Mouse (Mus musculus): Measurements from ENCODE around the gene Eml2.
A peak's percentile ranks its signal among the peaks of the same experiment; 100 is the strongest.
"Not testable (repeated sequence)": the region's sequence is repeated elsewhere in the genome, so short reads cannot be mapped to it uniquely, and the experiment has no call there.

The Eml2 gene

DNA sequence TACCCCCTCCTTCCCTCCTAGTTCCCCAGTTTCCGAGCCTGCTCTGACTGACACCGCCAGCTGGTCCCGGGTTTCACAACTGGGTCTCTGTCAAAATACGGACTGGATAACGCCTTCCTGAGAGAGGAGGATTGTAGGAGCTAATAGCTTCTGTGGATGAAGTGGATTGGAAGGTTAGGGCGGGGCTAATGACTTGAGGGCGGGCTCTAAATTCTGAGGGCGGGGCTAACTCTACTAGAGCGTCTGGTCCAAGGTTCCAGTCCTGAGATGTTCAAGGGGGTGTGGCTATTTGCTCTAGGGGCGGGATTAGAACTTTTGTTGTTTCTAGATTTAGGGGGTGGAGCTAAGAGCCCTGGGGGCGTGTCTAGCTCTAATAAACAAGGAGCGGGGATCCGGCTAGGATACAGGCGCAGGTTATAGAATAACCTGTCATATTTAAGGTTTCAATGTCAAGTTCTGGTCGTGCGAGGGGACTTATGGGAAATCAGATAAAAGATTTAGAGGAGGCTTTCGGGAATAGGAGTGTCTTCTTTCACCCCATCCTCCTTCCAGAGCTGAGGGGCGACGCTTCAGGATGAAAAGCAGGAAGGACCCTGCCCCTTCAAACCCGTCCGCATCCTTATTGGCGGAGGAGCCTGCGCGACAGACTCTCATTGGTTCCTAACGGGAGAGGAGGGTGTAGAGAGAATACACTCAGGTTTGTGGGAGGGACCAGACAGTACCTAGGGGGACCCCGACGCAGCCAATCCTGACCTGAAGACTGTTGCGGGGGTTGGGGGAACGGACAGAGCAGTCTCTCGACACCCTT, at the start of gene Eml2:
Eml2 (plus strand) TSS at position 714 of the 808 bp plus-strand sequence.
- peak in 1 of 2 experiments; percentile 26 for DNase-seq

DNA sequence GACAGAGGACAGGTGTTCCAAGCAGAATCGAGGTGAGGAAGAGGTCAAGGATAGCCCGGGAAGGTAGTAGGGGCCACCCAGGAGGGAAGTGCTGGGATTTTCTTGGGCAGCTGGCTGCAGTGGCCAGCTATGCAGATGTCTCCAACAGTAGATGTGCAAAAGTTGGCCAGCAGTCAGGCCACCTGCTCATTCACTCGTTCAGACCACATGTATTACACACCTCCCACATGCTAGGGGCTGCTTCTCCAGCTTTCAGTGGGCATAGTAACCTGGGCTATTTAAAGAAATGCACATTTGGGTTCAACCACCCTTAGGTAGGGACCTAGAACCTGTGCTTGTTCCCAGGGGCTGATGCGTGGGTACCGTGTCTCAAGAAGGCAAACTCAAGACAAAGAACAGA, 48.5 kb upstream of the Eml2 start:
- DNase-seq = no peak

DNA sequence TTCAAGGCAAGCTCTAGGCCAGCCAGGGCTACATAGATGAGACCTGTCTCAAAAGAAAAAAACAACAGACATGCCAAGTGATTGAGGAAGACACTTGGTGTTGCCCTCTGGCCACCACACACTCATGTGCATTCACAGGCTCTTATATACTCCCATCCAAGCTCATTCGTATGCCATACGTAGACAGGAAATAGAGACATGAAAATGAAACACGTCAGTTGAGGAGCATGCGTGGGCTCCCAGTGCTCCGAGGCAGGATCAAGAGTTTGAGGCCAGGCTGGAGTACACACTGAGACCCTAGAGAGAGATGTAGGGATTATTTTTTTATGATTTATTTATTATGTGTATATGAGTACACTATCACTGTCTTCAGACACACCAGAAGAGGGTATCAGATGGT, 46.8 kb upstream of the Eml2 start:
- no peak for DNase-seq

DNA sequence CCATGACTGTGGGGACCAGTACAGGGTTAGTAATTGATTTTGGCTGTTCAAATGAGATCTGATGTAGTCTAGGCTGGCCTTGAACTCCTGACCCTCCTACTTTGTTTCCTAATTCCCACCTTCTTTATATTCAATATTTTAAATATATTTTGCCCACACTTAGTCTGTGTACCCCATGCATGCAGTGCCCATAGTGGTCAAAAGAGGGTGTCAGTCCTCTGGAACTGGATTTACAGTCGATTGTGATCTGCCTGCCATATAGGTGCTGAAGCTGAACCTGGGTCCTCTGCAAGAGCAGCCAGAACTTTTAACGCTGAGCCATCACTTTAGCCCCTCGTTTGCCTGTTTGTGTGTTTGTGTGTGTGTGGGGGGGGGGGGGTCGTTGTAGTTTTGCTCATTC, 45.6 kb upstream of the Eml2 start:
- no peak for DNase-seq

DNA sequence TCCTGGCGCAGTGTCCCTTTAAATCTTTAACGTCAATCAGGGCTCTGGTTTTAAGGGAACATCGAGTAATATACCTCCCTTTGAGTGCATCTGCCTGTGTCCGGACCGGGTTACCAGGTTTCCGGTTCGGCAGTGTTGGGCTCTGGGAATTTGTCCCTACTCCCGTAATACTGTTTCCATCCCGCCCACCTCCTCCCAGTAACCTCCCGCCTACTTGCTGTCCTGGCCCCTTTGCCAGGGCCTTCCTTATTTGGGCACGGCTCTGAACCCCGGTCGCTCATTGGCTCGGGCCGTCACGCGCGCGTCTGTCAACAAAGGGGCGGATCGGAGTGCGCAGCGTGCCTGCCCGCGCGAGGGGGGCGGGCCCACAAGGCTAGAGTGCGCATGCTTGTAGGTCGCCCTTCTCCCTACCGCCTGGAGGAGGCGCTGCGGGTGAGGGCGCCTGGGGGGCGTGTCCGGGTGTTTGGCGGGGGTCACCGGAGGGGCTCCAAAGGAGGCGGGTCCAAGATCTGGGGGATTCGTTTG, 44.8 kb upstream of the Eml2 start:
- DNase-seq = peak; percentile 98 to 99

DNA sequence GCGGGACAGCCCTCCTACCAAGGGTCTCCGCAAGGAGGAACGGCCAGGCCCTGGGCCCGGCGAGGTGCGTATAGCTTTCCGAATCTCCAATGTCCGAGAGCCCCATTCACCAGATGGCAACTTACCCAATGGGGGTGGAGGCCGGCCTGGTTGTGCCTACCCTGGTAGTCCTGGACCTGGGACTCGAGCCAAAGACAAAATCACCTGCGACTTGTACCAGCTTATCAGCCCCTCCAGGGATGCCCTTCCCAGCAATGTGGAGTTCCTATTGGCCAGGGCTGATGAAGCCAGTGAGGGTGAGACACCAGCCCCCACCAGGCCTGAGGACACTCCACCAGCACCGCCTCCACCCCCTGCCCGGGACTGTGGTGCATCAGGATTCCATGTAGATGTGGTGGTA, 40.1 kb upstream of the Eml2 start:
- DNase-seq = no peak

DNA sequence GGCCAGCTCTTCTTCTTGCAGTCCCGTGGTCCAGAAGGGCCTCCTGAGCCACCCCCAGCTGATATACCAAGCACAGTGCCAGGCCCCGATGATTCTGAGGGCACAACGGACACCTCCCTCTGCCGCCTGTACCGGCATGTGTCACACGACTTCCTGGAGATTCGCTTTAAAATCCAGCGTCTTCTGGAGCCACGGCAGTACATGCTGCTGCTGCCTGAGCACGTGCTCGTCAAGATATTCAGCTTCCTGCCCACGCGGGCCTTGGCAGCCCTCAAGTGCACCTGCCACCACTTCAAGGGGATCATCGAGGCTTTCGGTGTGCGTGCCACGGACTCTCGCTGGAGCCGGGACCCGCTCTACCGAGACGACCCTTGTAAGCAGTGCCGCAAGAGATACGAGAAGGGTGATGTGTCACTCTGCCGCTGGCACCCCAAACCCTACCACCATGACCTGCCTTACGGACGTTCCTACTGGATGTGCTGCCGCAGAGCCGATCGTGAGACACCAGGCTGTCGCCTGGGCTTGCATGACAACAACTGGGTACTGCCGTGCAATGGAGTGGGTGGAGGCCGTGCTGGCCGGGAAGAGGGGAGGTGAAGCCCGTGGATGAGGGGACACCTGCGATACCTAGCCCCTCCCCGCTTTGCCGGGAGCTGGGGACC, 39.4 kb upstream of the Eml2 start:
- DNase-seq = no peak

DNA sequence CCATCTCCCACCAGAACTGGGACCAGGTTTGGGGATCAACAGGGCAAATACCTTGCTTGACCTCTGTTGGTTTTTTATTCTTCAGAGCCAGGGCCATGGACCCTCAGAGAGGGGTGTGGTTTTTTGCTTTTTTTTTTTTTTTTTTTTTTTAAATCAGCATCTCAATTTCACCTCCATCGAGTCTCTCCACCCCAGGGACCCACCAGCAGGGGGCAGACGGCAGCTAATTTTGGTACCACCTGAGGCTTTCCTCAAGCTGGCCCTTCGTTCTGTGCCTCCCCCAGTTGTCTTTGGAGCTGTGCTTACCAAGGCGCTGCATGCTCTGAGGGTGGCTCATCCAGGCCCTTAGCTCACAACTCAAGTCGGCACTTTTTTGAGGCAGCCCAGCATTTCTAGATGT, 38.8 kb upstream of the Eml2 start:
- peak in 1 of 2 experiments; percentile 53 for DNase-seq

DNA sequence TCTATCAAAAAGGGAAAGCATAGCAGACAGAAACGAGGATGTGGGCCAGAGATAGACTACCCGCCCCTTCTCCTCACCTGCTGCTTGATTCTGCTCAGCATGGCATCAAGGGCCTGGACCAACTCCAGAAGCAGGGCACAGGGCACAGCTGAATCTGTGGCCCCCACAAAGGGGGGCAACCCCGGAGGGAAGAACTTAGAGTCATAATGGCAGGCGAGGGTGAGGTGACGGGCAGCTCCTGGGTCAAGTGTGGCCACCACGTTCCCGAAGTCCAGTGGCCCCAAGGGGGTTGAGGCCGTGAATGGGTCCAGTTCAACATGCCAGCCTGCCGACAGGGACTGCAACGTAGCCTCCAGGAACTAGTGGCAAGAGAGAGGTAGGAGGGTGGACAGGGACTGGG, 29.4 kb upstream of the Eml2 start:
- no peak for DNase-seq

DNA sequence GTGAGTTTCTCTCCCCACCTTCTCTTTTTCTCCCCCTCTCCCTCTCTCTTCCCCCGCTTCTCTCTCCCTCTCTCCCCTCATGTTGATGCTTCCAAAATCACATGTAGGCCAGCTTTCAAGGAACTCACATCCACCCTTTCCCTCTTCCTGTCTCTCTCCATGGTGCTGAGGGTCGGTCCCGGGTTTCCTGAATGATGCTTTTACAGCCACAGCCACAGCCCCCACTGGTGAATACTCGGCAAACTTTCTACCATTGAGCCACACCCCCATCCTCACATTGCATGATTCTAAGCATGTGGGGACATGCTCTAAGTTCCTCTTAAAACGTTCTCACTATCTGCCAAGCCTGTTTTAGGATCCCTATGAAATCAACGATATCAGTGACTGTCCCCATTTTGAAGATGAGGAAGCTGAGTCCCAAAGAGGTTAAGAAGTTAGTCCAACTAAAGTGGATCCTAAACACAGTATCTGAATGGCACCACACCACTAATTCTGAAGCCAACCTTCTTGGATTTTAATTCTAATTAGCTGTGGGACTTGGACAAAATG, 28.6 kb upstream of the Eml2 start:
- DNase-seq = no peak

DNA sequence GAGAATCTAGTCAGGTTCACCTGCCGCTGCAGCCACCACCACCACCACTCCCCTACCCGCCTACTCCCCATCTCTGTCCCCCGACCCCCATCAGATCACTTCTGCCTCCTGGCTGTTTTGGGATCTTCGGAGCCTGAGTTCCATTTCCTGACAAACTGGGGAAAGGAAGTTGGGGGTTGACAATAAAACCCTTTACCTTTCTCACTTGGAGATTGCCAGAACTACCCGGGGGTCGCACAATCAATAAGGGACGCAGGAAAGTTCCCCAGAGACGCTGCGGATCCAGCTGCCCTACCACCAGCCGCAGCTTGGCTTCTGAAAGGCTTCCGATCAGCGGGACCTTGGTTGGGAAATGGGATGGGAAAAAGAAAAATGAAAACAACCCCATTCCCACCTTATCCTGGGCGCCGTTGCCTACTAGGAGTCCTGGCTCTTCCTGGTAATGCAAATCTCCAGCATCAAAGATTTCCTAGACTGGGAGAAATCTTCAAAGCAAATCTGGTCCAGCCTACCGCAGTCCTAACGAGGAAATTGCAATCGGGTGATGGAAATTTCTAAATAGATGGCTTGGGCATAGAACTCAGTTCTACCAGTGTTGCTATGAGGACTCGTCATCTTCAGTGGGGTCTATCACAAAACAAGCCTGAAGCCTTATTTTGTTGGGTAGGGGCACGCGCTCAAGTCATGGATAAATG, 27.9 kb upstream of the Eml2 start:
- no peak for DNase-seq

DNA sequence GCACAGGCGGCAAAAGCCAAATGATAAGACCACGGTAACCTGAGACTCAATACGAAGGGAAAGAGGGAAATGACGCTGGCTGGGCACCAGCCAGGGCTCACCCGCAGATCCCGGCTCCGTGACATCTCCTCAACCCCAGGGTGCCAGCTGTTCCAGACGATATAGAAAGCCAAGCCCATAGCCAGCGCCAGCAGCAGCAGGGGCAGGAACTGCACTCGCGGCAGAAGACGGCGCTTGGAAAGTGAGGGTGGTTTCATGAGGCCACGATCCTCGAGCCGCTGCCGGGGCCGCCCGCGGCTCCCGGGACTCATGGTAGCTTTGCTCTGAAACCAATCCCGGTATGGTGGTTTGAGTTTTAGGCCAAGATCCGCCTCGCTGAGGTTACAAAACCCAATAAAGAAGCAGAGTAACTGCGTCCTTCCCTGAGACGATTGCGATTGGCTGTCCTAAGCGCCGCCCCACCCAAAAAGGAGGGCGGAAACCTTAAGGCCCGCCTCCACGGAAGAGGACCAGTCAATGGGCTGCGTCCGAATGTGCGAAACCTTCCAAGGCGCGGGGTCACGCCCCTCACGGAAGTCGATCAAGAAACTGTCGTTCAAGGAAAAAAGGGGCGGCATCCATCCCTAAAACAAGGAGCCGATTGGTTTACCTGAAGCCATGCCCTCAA, 27.2 kb upstream of the Eml2 start, which contains the start of gene Qpctl:
Qpctl (minus strand) TSS at position 417 of the 667 bp plus-strand sequence.
- peak; percentile 99 to 100 for DNase-seq

DNA sequence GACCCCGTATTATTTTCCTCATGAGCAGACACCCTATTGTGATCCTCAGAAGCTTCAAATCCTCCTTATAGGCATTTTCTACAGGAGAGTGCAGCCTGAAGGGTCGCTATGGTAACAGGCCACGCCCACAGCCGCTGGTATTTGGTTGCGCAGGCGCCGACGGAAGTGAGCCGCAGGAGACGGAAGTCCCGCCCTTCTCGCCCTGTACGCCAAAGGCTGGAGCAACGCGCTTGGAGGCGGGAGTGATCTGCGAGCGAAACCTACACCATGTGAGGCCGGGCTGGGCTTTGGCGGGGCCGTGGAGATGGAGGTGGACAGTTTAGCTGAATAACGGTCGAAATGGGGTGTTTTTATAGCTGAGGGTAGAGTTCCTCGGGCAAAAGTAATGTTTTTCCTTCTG, 26.6 kb upstream of the Eml2 start, which contains the start of gene Snrpd2:
Snrpd2 (plus strand) TSS at position 97 of the 400 bp plus-strand sequence.
- peak; percentile 94 to 97 for DNase-seq

DNA sequence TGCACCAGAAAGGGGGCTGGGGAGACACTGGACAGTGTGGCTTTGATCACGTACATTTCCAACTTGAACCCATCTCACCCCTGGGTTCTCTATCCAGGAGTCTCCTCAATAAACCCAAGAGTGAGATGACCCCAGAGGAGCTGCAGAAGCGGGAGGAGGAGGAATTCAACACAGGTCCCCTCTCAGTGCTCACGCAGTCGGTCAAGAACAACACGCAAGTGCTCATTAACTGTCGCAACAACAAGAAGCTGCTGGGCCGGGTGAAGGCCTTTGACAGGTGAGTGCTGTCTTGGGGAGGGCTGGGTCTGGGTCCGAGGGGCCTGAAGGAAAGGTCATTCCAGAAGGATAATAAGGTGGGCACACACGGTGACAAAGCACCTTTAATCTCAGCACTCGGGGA, 25.1 kb upstream of the Eml2 start:
- DNase-seq = not testable (repeated sequence)

DNA sequence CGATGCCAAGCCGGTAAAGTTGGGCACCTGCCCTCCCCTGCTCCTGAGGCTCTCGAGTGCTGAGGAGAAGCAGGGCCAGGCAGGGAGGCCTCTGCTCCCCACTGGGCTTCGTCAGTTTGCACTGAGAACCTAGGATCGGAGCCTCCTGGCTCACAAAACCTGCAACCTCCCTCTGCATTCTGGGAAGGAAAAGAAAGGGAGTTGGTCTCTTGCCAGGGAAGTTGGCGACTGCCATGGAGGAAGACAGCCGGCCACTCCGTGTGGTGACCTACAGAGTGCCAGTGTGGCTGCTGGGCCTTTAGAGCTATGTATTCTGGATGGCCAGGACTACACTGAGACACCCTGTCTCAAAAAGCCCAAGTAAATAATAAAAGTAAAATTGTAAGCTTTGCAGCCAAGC, 21.4 kb upstream of the Eml2 start:
- DNase-seq = no peak

DNA sequence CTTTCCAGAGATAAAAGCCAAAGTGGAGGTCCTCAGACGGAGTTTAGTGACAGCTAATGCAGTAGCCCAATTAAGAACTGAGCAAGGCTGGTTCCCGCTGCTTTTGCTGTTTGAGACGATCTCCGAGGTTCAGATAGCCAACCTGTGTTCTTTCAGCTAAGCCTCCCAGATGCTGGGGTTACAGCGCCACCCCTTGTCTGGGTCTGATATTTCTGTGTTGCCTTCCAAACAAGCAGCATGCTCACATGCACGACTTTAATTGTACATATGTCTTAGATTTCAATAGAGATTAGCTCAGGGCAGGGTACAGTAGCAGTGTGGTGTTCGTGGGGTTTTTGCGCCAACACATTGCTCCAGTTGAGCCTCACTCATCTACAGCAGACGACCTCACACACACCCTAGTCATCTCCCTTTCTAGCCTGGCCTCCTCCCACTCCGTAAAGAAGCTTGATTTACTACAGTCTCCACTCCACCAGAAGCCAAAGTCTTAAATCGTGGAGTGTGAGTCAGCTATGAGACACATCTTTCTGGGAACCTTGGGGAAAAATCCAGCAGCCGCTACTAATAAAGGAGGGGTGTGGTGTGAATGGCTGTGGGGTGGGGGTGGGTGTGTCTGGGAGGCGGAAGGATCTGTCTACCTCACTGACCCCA, 20.3 kb upstream of the Eml2 start:
- no peak for DNase-seq

DNA sequence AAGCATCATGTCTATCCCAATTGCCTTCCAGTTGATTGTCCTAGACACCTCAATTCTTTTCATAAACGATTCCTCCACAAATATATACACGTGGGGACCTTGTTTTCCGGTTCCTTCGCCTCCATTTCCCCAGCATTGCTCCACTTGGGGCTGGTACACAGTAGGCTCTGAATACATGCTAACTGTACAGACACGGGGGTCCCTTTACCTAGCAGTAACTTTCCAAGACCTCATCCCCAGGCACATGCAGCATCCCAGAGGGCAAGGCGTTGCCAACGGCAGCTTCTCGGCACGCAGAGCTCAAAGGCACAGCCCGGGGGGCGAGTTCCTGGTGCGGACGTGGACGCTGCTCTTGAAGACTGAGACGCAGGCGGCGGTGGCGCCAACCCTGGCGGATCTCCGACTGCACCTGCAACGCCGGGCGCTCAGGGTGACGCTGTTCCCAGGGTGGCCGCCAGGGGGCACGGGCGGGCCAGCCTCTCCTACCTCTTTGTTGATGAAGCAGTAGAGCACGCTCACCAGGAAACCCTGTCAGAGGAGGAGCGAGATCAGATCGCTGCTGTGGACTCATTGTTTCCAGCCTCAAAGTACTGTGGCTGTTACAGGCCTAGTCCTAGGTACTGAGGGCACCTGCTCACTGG, 18.9 kb upstream of the Eml2 start:
- peak; percentile 87 to 94 for DNase-seq

DNA sequence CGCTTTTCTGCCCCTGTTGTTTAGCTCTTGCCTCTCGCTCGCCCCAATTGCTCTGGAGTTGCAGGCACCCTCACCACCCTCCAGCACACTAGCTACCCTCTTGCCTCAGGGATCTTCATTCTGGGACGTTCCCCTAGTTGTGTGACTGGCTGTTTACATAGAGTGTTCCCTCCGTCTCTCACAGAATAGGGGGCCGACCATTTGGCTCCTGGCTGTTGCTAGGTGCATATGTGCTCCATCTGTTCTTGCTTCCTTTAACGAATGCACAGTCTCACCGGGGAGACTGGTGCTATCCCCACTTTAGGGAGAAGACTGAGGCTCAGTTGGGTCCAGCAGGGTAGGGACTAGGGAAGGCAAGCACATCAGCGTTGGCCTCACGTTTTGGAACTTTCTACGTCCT, 17.6 kb upstream of the Eml2 start:
- DNase-seq = no peak

DNA sequence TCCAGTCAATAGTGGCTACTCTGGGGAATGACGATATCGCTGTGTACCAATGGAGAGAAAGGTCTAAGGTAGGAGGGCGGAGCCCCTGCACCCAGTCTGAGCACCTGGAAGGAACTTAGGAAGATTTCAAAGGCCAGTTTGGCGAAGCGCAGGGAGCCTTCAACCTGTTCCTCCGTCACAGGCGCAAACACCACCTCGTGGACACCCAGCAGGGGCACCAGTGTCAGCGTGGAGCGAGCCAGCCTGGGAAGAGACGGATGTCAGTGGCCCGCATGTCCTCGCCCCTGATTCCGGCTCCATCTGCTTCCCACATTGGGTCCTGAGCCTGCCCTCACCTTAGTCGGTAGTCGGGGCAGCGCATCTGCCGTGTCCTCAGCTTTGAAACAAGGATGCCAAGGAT, 16.8 kb upstream of the Eml2 start:
- DNase-seq = no peak

DNA sequence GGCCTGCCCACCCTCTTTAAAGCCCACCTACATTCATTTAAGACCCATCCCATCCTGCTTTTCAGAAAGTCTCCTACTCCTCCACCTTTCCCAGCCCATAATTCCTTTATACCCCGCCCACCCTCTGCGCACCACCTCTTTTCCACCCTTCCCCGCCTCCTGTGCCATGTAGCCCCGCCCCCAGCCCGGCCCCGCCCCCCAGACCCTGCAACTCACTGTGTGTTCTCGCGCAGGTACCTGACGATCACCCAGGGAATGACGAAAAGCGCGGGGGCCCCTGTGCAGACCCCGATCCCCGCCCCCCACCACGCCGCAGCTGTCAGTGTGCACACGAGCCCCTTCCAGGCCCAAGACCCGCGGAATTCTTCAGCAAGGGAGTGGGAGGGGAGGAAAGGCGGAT, 16.1 kb upstream of the Eml2 start:
- DNase-seq = no peak

DNA sequence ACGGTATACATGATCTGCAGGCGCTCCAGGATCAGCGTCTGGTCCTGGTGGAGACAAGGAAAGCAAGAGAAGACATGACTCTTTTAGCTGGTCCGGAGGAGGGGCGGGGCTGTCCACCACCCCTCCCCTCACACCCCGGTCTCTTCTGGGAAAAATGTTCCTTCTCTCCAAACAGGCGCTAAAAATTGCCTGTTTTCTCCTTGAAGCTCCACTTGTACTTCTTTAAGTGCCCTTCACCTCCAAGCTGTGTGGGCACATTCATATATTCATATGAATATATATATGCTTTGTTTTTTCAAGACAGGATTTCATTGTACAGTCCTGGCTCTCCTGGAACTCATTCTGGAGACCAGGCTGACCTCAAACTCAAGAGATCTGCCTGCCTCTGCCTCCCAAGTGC, 13.3 kb upstream of the Eml2 start:
- no peak for DNase-seq

DNA sequence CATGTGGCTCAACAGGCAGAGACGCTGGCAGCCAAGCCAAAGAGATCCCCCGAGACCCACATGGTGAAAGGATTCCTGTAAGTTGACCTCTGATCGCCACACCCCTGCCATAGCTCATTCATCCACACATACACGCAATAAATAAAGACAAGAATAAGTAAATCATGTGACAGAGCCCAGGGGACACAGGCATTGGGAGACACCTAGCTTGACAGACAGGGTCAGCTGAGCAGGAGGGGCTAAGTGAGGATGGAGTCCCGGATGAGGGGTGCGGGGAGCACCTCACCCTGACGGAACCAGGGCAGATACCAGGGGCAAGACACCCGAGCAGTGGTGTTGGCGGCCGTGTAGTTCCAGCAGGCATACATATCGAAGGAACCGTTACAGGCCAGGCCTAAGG, 12.5 kb upstream of the Eml2 start:
- no peak for DNase-seq

Measured in kidney, adult 8-10 months (tissue).